Mouse (Mus musculus) heart, embryonic 15.5 days (tissue): ENCODE measurements around the gene Btbd35f6. TPM values are rescaled to one million over a fixed set of nuclear protein-coding genes. Genes with fewer than 3 reads are reported as not detected.
"Not testable (repeated sequence)": the region's sequence is repeated elsewhere in the genome, so short reads cannot be mapped to it uniquely, and the experiment has no call there.

Experiments used
- ATAC-seq: fragments of 200-750 bp; cut with Nextera tagmentation; replicated peaks from 2 replicates; pipeline ENCODE4 v1.8.0; 2017; ENCODE audit warnings: low read depth, moderate TSS enrichment; ENCODE audit not compliant: insufficient number of reproducible peaks, insufficient read depth, low FRiP score
- H3K27ac ChIP-seq: fragments of 300-500 bp; sonication (generic); 2 replicates; pipeline ENCODE4 v1.5.1; 2015; ENCODE audit warnings: mild to moderate bottlenecking, inconsistent platforms
- H3K27me3 ChIP-seq: fragments of 300-500 bp; sonication (generic); 2 replicates; pipeline ENCODE4 v1.6.1; 2015; ENCODE audit warnings: inconsistent platforms
- H3K36me3 ChIP-seq: fragments of 300-500 bp; sonication (generic); 2 replicates; pipeline ENCODE4 v1.6.1; 2015; ENCODE audit warnings: mild to moderate bottlenecking, inconsistent platforms
- H3K4me1 ChIP-seq: fragments of 300-500 bp; sonication (generic); replicated peaks from 2 replicates; pipeline ENCODE4 v1.6.1; 2015; ENCODE audit warnings: inconsistent platforms
- H3K4me2 ChIP-seq: fragments of 300-500 bp; sonication (generic); 2 replicates; pipeline ENCODE4 v1.6.1; 2015; ENCODE audit warnings: inconsistent platforms, mild to moderate bottlenecking, moderate library complexity
- H3K4me3 ChIP-seq: fragments of 300-500 bp; sonication (generic); 2 replicates; pipeline ENCODE4 v1.5.1; 2015; ENCODE audit warnings: mild to moderate bottlenecking, inconsistent platforms
- H3K9ac ChIP-seq: fragments of 300-500 bp; sonication (generic); 2 replicates; pipeline ENCODE4 v1.6.1; 2015; ENCODE audit warnings: mild to moderate bottlenecking, inconsistent platforms
- H3K9me3 ChIP-seq: fragments of 300-500 bp; sonication (generic); replicated peaks from 2 replicates; pipeline ENCODE4 v1.6.1; 2016; ENCODE audit warnings: inconsistent platforms
- WGBS: fragments of 180-500 bp; shearing (Covaris S2); methylation state at CpG from one replicate; pipeline ENCODE4 v1.1.7; 2015; ENCODE audit warnings: mixed read lengths; 5-methylcytosine and 5-hydroxymethylcytosine counted together
- polyA plus RNA-seq: library from polyadenylated mRNA; unstranded; fragments of >200 nt; fragmentation: Nextera tagmentation; extraction: Ambion mirVana; gene quantifications from 2 replicates; pipeline ENCODE4 v1.2.1, GENCODE M21; 2015

Gene Btbd35f6
- polyA plus RNA-seq = not detected in 2 replicates

GRCm38 (mm10) chrX:33956440-33956839 lies at the start of gene Btbd35f6:
Gene Btbd35f6, minus strand, starts transcription at chrX:33956540.
- not testable (repeated sequence) for ATAC-seq, H3K4me1 ChIP-seq, H3K27me3 ChIP-seq

GRCm38 (mm10) chrX:33986716-33987115 lies 30.4 kb upstream of the Btbd35f6 start, which contains the start of gene Gm21870:
Gene Gm21870, minus strand, starts transcription at chrX:33986816.
- H3K27ac ChIP-seq, H3K9ac ChIP-seq, ATAC-seq, H3K36me3 ChIP-seq, H3K4me2 ChIP-seq, H3K27me3 ChIP-seq, H3K4me3 ChIP-seq, H3K4me1 ChIP-seq, H3K9me3 ChIP-seq: not testable (repeated sequence)

More at GRCm38 (mm10) chrX:33956440-33956839, at the start of gene Btbd35f6:
- not testable (repeated sequence) for H3K9ac ChIP-seq, H3K9me3 ChIP-seq, H3K4me3 ChIP-seq, H3K27ac ChIP-seq, H3K36me3 ChIP-seq, H3K4me2 ChIP-seq
- 33% methylated on average over 1 of the region's 4 CpGs for WGBS

GRCm38 (mm10) chrX:33930216-33930615 lies 26.1 kb downstream of the Btbd35f6 start:
- not testable (repeated sequence) for H3K4me3 ChIP-seq, H3K4me2 ChIP-seq, H3K27me3 ChIP-seq, ATAC-seq, H3K9me3 ChIP-seq, H3K27ac ChIP-seq, H3K36me3 ChIP-seq, H3K9ac ChIP-seq, H3K4me1 ChIP-seq
- no CpG with 5 or more reads among the region's 1 CpGs for WGBS

- not testable (repeated sequence) for H3K4me2 ChIP-seq, H3K27me3 ChIP-seq, H3K9ac ChIP-seq, H3K9me3 ChIP-seq, ATAC-seq, H3K4me3 ChIP-seq, H3K4me1 ChIP-seq, H3K27ac ChIP-seq, H3K36me3 ChIP-seq
- WGBS = 73% methylated on average over 4 of the region's 4 CpGs
These were observed 28.1 kb downstream of the Btbd35f6 start for GRCm38 (mm10) chrX:33928225-33928624.

GRCm38 (mm10) chrX:33926344-33926743 lies 30.0 kb downstream of the Btbd35f6 start:
- H3K36me3 ChIP-seq, H3K4me3 ChIP-seq, H3K9me3 ChIP-seq, H3K4me2 ChIP-seq, ATAC-seq, H3K9ac ChIP-seq, H3K27me3 ChIP-seq, H3K4me1 ChIP-seq, H3K27ac ChIP-seq: not testable (repeated sequence)
- WGBS = no CpG with 5 or more reads among the region's 1 CpGs

- not testable (repeated sequence) for H3K4me3 ChIP-seq, H3K27ac ChIP-seq, H3K9ac ChIP-seq, ATAC-seq, H3K36me3 ChIP-seq, H3K4me1 ChIP-seq, H3K27me3 ChIP-seq, H3K9me3 ChIP-seq, H3K4me2 ChIP-seq
- 72% methylated on average over 2 of the region's 2 CpGs for WGBS
These were observed 30.9 kb downstream of the Btbd35f6 start for GRCm38 (mm10) chrX:33925420-33925819.

Other genes with a start within 250 kb of the Btbd35f6 start
- gene Gm21870, start 30.3 kb upstream of the Btbd35f6 start, polyA plus RNA-seq = not detected in 2 replicates
- gene Btbd35f9, start 205.0 kb upstream of the Btbd35f6 start, polyA plus RNA-seq = not detected in 2 replicates